Mouse (Mus musculus) hematopoietic stem cell, adult 5-6 weeks (primary cell): ENCODE results near the gene Slc25a1. TPM values are rescaled to one million over a fixed set of nuclear protein-coding genes. Genes with fewer than 3 reads are reported as not detected.
"Not testable (repeated sequence)": the region's sequence is repeated elsewhere in the genome, so short reads cannot be mapped to it uniquely, and the experiment has no call there.

Source experiments
- ATAC-seq, 2 experiments: fragments of 125-278 bp in 1 of 2; replicated peaks in 1 of 2; 2 replicates each; pipeline ENCODE4 v1.8.0; 2016 to 2017; ENCODE audit warnings: inconsistent platforms in 2 of 2, mild to moderate bottlenecking in 2 of 2, moderate number of reproducible peaks in 2 of 2, low read depth in 1 of 2, moderate TSS enrichment in 1 of 2; ENCODE audit not compliant: low FRiP score in 2 of 2, poor library complexity in 2 of 2, severe bottlenecking in 2 of 2, insufficient read depth in 1 of 2, low TSS enrichment in 1 of 2
- total RNA-seq: library from RNA; stranded (forward); fragments of 172-1452, 232-1000 nt; gene quantifications from 2 replicates; pipeline ENCODE4 v1.2.3, GENCODE M21; 2017

Slc25a1 gene
- total RNA-seq = 56.3 and 59.6 TPM in 2 replicates

DNA sequence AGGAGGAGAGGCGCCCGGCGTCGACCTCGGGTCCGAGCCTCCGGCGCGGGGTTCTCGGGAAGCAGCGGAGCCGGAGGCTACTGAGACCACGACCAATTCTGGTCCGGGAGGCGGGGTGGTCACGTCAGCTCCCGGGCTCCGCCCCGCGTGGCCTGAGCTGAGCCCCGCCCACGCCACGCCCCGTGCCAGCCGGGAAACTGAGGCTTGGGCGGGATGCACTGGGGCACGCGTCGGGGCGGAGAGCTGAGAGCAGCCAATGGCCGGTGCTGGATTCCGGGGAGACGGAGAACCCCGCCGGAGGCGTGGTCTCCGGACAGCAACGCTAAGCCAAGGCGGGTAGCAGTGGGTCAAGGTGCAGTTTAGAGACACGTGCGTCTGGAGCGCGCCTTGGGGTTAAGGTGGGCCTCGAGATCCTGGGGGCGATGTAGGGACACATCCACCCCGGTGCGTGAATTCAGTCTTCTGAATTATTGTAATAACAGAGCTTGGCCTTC lies at the start of gene Slc25a1:
Gene Slc25a1 (minus strand): TSS at position 133 of the 494 bp plus-strand sequence.
- peak; percentile 42 to 46 for ATAC-seq

DNA sequence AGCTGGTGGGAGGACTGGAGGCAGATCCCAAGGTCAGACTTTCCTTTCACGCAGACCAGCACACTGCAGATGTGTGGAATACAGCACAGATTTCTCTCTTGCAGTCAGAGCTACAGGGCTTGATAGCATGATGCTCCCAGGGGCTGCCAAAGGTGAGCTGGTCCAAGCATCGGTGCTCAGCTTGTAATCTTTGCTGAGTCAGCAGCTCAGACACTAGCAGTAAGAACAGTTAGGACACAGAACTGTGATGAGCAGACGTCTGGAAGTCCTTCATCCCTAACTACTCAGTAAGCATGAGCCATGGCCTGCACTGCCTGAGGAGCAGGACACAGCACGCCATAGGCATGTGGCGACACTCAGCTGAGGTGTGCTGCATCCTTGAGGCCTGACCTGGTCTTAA lies 43.8 kb upstream of the Slc25a1 start:
- ATAC-seq = no peak

DNA sequence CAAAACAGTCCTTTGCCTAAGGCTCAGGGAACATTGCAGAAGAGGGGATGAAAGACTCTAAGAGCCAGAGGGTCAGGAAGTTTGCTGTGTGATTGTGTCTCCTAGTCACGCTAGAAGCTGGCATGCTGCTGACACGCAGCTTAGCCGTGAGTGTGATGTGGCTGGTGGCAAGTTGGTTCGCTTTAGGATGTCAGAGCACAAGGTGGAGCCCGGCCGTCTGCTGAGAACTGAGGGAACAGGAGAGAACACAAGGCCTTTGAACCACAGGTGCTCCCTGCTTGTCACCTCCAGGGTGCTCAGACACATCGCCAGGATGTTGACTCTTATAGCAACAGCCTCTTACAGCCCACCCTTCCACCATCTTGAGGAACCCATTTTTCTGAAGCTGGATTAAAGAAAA lies 34.1 kb upstream of the Slc25a1 start:
- ATAC-seq = no peak

DNA sequence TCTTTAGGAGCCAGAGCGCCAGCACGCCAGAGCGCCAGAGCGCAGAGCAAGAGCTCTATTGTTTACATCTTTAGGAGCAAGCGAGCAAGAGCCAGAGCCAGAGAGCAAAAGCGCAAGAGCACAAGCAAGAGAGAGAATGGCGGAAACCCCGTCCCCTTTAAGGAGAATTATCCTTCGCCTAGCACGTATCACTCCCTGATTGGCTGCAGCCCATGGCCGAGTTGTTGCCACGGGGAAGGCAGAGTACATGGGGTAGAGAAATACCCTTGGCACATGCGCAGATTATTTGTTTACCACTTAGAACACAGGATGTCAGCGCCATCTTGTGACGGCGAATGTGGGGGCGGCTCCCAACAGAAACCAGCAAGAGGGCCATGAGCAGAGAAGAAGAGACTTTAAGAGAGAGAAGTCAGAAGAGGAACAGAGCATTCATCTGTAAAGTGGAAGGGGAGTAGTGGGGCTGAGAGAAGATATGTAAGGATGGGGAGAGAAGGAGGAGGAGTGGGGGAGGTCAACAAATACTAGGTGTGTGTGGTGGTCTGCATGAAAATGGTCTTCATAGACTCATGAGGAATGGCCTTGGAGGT lies 28.1 kb upstream of the Slc25a1 start:
- ATAC-seq = not testable (repeated sequence)

DNA sequence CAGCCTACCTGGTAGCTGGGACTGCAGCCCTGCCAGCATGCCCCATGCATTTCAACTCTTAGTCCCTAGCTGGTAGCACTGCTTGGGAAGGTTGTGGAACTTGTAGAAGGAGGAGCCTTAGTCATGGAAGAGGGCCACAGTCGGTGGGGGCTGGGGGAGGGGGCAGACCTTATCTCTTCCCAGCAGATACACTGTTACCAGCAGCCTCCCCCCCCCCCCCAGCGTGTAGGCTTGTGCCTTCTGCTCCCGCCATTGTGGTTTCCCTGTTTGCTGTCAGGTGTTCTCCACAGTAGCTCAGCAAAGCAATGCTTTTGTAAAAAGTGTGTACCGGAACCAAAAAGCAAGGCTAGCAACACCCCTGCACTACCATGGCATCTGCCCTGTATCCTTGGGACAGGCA lies 23.6 kb upstream of the Slc25a1 start:
- no peak for ATAC-seq

DNA sequence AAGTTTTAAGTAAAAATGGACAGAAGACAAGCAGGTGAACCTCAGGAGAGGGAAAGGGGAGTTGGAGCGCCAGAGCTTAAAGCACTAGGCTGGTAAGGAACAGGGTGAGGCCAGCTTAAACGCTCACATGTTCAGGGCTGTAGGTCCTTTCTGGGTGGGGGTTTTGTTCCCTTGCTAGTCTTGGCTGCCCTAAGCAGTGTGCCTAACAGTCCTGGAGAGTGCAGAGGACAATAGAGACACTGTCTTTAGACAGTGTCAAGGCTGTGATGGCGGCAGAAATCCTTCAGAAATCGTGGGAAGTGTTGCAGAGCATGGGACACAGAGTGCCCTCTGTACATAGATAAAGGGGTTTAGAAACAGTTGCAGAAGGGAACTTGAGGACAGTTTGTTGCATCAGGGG lies 22.0 kb upstream of the Slc25a1 start:
- ATAC-seq = no peak

DNA sequence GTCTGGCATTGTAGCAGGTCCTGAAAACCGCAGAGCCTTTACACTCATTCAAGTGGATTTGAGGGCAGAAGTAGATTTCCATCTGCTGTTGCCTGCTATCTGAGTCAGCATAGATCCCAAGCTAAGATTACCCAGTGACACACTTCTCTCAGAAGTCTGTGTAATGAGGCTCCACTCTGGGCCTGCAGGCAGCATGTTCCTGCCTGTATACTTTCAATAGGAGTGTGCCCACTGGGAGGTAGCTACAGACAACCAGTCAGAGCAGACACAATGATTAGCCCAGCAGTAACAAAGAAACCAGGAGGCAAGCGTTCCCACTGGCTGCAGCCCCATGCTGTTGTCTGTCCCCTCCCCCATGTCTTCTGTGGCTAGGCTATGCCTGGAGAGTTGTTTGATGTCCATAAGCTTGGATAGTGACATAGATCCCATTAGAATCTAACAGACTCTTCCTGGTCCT lies 21.4 kb upstream of the Slc25a1 start:
- no peak for ATAC-seq

DNA sequence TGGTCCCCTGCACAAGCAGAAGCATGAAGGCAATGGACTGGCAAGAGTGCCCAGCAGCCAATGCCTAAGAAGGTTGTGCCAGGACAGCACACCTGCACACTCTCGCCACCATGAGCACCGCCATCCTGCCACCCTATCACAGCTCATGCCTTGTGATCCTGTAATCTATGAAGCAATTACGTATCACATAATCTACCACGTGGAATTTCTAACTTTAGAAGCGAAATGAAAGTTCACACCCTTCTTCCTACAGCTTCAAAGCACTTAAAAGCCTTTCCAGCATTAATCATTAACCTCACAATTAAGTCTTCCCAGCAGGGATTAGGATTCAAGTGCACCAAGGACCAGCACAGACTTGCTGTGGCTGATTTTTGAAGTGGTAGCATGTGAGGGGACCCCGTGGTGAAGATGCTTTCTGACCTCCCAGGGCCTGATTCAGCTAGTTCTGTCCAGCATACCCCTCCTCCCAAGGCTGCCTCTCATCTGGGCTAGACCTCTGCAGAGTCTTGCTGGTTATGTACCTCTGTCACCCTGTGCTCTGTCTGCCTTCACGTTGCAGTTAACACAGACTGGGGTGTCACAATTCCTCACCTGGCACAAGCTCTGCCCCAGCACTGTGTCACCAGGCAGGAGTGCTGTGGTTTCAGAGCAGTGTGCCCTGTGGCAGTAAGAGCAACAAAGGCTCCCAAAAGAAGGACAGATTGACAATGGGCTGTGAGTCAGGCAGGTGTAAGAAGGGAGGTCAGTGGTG lies 17.2 kb upstream of the Slc25a1 start:
- no peak for ATAC-seq

DNA sequence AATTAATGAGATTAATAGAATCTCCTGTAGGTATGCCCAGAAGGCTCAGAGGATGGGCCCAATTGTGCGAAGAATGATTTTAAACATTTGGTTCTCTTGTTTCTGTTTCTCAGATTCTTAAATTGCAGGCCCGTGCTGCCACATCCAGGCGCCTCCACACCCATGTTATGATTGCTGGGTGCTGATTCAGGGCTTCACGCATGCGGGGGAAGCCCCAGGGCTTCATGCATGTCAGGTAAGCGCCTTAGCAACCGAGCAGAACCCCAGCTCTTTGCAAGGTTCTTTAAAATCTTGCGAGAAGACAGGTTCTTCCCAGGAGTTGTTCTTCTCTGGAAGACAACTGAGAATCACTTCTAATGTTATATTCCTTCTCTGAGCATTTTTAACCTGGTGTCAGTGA lies 15.4 kb upstream of the Slc25a1 start:
- no peak for ATAC-seq

DNA sequence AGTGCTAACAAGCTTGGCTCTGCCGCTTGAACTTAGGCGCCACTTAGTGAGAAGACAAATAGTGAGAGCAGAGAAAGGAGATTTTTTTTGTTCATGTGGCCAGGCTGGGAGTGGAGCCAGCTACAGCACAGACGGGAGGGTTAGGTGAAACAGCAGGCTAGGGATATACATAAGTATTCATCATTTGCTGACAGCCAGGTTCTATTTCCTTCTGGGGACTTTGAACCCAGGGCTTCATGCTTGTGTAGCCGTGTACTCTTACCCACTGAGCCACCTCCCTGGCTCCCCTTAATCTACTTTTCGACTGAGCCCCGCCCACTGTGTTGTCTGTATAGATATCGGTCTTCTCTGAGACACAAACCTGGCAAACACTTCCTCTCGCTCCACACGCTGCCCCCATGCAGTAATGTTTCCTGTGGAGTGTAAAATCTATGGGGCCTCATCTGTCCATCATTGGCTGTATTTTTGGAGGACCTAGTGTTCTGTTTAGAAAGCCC lies 11.3 kb upstream of the Slc25a1 start:
- peak; percentile 19 to 53; a peak in 3 of 4 replicates for ATAC-seq

DNA sequence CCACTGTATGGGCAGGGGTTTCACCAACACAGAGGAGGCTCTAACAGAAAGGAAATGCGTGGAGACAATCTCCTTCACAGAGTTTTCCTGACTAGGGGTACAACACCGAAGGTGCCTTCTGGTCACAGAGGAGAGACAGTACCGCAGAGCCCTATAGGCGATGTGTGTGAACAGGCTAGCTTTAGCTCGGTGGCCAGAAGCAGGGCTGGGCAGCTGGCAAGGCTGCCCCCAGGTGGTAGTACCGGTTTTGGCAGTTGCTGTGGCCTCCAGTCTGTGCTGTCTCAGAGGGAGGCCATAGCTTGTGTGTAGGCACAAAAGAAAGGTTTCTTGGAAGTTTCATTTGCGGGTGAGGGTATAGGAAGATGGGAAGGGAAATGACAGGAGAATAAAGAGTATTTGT lies 10.8 kb upstream of the Slc25a1 start:
- ATAC-seq = peak; percentile 89 to 95

DNA sequence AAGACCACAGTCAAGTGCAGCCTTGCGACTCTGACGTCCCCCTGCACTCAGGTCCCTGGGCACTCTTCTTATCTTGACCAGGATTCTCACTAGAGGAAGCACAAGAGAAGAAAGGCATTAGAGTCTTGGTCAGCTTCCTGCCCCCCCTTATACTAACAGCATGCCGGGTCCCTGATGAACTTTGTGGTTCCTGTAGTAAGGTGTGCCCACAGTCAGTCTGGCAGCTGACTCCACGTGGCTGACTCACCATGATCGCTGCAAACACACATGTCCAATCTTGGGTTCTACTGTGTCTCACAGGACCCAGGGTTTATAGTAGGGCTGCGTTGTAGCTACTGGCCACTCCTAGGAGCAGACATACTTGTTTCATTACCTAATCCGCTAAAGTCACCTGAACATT lies 10.2 kb upstream of the Slc25a1 start:
- no peak for ATAC-seq

DNA sequence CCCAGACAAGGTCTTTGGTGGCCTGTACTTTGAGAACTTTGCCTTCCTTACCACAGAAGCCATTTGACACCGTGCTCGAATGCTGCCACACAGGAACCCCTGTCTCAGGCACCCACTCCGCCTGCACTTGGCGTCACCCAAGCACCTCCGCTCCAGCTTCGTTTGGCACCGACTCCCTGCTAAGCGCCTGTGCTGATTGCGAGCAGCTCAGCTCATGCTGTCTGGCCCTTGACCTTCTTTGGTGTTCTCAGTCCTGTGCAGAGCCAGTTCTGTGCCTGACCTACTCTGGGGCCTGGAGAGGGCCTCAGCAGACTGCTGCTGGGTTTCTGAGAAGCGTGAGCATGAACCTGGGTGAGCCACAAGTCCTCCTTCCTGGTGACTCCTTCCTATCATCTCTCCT lies 8.8 kb upstream of the Slc25a1 start:
- ATAC-seq = no peak

DNA sequence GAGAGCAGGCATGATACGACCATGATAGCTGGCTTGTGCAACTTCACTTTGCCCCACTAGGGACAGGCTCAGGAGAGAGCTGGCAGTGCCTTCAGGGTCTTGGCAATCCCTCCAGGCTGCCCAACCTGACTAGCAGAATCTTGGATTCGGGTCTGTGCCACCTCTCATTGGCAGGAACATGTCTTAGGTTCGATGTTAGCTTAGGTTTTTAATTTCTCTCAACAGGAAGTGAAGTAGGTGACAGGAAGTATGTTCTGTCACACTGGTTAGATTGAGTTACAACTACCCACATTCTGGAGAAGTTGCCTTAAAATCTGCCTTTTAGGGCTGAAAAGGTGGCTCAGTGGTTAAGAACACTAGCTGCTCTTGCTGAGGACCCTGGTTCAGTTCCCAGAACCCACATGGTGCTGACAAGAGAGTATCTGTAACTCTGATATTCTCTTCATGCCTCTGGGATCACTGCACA lies 6.5 kb upstream of the Slc25a1 start:
- ATAC-seq = 0 out of 4 replicates have a peak, but pooled peaks have one; percentile 13 to 44

DNA sequence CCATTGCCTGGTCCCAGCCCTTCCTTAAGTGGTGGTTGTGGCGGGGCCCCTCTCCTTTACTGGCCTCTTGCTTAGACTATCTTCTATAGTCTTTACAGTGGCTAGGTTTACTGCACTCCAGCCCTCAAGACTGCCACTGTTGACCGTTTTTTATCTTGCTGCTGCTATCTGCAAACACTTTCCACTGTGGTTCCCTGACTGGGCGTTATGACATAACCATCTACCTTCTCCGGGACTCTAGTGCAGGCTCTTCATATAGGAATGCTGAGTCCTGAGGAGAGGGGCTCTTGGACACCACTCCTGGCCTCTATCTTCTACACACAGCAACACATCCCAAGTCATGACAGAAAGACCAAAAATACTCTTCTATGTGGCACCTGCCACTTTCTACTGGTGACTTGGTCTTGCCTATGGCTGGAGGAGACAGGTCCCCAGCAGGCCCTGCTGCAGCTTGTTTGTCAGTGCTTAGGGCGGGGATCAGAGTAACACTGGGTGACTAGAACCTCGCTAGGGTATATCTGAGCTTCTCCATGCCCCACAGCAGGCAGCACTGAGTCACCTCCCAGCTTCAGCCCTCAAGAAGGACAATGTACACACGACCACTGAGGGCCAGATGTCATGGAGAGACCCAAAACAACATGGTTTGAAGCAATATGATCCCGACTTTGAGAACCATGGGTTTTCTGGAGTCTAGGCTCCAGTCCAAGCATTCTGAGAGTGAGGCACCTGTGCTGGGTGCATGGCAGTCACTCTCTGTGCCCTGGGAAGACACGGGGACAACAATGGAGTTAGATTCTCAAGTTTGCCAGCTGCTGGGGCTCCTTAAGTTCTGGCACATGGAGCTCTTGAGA lies 5.8 kb upstream of the Slc25a1 start:
- ATAC-seq = no peak

DNA sequence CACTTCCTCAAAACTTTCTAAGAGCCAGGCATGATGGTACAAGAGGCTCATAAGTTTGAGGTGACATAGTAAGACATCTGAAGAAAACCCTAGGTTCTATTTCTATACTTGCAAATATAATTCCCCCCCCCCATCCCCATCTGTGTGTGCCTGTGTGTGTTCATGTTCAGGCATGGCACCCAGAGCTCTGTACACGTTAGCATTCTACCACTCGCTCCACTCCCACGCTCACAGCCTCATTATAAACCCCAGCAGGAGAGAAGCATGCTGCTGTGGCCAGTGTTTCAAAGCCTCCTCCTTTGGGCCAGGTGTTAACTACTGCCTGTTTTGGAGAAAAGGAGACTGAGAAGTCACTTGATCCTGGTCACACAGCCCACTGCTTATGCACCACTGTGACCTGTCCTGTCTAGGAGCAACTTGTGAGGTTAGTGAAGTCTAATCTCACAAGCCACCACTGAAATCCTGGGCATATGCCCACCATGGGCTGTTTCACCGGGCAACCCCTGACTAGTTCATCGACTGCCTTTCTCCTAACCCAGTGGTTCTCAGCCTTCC lies 4.0 kb upstream of the Slc25a1 start:
- ATAC-seq = no peak

DNA sequence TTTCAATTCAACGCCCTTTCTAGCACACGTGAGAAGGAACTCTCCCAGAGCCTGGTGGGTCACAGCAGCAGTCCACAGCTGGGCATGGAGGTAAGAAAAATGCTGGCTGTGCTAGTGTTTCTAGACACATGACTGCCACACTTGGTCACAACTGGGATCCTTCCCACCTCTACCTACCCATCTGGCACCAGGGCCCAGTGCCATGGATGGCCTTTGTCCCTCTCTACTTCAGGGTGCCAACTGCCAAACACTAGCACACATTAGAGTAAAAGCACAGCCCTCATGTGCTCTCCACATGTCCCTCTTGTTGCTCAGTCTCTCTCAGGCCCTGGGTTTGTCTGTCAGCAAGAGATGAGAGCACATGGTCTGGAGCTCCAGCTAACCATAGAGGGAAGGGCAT lies 1.6 kb upstream of the Slc25a1 start:
- ATAC-seq = no peak
